Mouse (Mus musculus) heart, postnatal 0 days (tissue): Measurements from ENCODE around the gene Atrn.

ENCODE experiments used
- CTCF ChIP-seq: IDR thresholded peaks from 2 replicates; pipeline ENCODE4 v1.5.1; 2016; ENCODE audit warnings: antibody characterized with exemption, control low read depth, low read depth
- EP300 ChIP-seq: IDR thresholded peaks from 2 replicates; pipeline ENCODE4 v1.6.1; 2016; ENCODE audit warnings: antibody characterized with exemption, low read depth

DNA sequence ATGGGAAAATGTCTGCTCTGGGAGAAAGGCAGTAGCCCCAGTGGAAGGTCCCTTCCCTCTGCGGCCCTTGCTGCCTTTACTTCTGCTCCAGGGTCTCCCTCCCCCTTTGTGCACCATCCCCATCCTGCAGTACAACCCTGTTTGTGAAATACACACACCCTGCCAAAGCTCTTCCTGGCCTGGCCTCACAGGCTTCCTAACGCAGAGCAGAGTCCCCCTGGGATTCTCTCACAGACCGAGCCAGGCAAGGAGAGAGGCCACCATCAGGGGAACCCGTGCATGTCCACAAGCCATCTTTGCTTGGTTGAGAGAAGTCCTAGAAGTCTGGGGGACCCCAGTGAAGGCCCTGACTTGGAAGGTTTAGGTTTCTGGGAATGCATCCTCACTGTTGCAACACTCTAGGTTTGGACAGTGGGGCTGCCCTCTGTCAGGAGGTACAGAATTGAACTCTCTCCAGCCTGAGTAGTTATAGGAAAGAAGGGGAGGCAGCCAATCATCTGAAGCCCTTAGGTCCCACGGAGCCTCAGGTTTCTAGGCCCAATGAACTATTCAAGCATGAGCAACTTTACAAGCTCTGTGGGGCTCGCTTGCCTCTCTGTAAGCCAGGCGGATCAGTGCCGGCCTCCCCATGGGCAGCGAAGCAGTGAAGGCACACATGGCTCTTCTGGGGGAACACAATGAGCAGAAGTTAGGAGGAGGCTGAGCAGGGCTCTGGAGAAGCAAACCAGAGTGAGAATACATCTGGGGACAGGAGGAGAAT, 153.7 kb downstream of the Atrn start:
- TF ChIP-seq CTCF, result no peak
- no peak for TF ChIP-seq EP300
